Mouse (Mus musculus) MEL (cell line): ENCODE results near the gene Gpr174.

Experiments
- CTCF ChIP-seq, 3 experiments: IDR thresholded peaks in 2 of 3; conservative IDR thresholded peaks in 1 of 3; 2 replicates each; pipeline ENCODE4 v1.5.1; 2011 to 2012; ENCODE audit warnings: low read length in 3 of 3, low read depth in 2 of 3, mild to moderate bottlenecking in 2 of 3, improper control_type of control experiment in 1 of 3, inconsistent platforms in 1 of 3, mixed read lengths in 1 of 3, moderate library complexity in 1 of 3; ENCODE audit not compliant: control insufficient read depth in 1 of 3, insufficient read depth in 1 of 3, poor library complexity in 1 of 3, severe bottlenecking in 1 of 3
- UBTF ChIP-seq: IDR thresholded peaks from 2 replicates; pipeline ENCODE4 v1.6.1; 2012; ENCODE audit warnings: low read depth, mild to moderate bottlenecking, inconsistent platforms, low read length, improper control_type of control experiment, moderate library complexity, borderline replicate concordance; ENCODE audit not compliant: insufficient read depth

GRCm38 (mm10) chrX:107264619-107265018 is 8.9 kb downstream of the Gpr174 start:
- TF ChIP-seq UBTF = no peak
- no peak for TF ChIP-seq CTCF (IDR thresholded peaks at IDR 0.05 in 2 of 3, conservative IDR thresholded peaks at IDR 0.05 in 1 of 3; ENCODE audit: control insufficient read depth in 1 of 3, insufficient read depth in 1 of 3, low read depth in 2 of 3, low read length in 3 of 3, poor library complexity in 1 of 3, severe bottlenecking in 1 of 3)
